Mouse (Mus musculus): ENCODE results near the gene Itga7. TPM values are rescaled to one million over a fixed set of nuclear protein-coding genes. Genes with fewer than 3 reads are reported as not detected.
"Not testable (repeated sequence)": the region's sequence is repeated elsewhere in the genome, so short reads cannot be mapped to it uniquely, and the experiment has no call there.

The Itga7 gene
- total RNA-seq, 4 experiments from 2014 or later = 63.3 to 69.0 (median 65.3) TPM

DNA sequence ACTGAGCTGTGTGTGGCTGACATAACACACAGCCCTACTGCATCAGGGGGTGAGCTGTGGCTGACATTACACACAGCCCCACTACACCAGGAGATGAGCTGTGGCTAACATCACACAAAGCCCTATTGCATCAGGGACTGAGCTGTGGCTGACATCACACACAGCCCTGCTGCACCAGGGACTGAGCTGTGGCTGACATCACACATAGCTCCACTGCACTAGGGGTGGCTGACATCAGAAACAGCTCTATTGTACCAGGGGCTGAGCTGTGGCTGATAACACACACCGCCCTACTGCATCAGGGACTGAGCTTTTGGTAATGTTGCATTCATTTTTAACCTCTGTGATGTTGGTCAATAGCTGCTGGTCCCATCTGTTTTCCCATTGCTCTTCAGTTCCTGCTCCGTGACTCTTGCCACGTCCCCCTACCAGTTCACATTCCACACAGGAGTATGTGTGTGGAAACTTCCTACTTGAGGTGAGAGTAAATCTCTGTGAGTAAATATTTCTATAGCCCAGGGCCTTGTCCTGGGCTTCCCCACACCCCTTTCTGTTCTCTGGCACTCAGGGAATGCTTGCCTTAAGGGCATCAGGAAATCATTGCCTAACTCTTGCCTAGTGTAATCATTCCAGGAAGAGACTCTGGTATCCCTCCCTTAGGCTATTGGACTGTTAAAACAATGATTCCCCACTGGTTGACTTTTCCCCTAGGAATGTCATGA lies 47.2 kb downstream of the Itga7 start:
- DNase-seq (ENCODE audit: low spot score in 2 of 2) = no peak

DNA sequence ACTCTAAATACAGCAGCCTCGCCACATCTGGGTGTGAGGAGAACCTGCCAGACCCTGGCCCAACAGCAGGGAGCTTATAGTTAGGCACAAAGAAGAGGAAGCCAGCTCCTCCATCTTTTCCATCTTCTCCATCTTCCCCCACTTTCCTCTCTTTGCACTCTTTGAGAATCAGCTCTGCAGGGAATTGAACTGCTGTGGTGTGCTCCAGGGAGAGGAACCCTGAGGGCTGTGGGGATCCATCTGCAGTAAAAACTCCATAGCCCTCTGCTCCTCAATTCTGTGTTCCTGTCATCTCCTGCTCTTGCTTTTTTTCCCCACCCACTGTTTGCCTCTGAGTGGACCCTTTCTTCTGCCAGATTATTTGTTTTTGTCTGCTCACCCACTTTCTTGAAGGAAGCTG lies 55.5 kb downstream of the Itga7 start, which contains the start of gene Olfr9:
TSS of gene Olfr9 (plus strand) at position 301 of the 400 bp plus-strand sequence.
- not testable (repeated sequence) for DNase-seq (ENCODE audit: low spot score in 2 of 2)

DNA sequence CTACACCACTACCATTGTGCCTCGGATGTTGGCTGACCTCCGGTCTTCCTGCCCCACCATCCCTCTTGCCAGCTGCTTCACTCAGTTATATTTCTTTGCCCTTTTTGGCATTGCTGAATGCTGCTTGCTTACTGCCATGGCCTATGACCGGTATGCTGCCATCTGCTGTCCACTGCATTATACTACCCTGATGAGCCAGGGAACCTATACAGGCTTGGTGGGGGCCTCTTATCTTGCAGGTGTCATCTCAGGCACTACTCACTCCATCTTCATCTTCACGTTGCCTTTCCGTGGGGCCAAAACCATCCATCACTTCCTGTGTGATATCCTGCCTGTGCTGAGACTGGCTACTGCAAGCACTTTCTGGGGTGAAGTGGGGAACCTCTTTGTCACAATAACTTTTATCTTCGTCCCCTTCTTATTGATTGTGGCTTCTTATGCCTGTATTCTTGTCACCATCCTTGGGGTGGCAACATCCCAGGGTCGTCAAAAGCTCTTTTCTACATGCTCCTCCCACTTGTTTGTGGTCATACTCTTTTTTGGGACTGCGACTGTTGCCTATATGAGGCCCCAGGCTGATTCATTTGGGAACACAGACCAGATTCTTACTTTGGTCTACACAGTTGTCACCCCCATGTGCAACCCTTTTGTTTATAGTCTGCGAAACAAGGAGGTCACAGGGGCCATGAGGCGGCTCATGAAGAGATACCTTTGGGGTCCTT lies 56.7 kb downstream of the Itga7 start:
- not testable (repeated sequence) for DNase-seq (ENCODE audit: low spot score in 2 of 2)

DNA sequence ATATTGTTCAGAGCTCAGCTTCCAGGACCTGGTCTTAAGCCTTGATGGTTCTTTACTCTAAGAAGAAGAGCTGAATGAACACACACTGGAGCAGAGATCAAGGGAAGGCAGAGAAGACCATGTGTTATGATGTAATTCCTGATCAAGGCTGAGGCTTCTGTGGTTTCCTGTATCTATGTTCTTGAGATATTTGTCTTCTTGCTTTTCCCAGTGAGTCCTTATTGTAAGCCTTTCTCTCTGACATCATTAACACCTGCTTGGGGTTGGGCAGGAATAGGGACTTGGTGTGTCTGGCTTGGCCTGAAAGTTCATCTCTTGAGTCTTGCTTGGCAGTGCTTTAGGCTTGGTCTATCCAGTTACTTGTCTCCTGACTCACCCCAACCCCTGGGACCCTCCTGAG lies 57.4 kb downstream of the Itga7 start:
- DNase-seq (ENCODE audit: low spot score in 2 of 2) = no peak

DNA sequence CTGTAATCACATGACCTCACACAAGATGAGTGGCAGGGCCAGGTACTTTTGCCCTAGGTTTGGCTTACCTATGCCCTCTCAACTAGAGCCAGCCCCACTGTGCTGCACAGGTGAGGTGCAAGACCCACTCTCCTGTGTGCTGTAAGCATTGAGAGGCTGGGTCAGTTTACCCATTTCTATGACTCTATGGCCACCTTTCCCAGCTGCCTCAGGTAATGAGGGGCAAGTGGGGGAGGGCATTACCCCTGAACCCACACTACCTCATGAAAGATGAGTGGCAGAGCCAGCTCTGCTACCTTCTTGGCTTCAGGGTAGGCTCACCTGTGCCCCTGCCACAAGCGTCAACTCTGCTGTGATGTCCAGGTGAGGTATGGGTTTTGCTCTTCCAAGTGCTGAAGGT lies 62.2 kb downstream of the Itga7 start:
- DNase-seq (ENCODE audit: low spot score in 2 of 2) = no peak

DNA sequence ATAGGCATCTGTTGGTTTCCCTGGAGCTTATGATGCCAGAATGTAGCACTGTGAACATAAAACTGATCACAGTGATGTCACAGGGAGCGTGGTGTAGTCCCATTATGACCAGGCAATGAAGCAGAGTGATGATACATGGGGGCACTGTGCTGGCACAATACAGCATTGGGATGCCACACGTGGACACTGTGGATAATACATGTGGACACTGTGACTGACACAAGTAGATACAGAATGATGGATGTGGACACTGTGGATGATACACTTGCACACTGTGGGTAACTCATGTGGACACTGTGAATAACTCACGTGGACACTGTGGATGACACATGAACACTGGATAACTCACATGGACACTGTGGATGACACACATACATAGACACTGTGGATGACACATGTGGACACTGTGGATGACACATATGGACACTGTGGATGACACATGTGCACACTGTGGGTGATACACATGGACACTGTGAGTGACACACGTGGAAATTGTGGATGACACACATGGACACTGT lies 63.0 kb downstream of the Itga7 start:
- DNase-seq (ENCODE audit: low spot score in 2 of 2) = no peak

DNA sequence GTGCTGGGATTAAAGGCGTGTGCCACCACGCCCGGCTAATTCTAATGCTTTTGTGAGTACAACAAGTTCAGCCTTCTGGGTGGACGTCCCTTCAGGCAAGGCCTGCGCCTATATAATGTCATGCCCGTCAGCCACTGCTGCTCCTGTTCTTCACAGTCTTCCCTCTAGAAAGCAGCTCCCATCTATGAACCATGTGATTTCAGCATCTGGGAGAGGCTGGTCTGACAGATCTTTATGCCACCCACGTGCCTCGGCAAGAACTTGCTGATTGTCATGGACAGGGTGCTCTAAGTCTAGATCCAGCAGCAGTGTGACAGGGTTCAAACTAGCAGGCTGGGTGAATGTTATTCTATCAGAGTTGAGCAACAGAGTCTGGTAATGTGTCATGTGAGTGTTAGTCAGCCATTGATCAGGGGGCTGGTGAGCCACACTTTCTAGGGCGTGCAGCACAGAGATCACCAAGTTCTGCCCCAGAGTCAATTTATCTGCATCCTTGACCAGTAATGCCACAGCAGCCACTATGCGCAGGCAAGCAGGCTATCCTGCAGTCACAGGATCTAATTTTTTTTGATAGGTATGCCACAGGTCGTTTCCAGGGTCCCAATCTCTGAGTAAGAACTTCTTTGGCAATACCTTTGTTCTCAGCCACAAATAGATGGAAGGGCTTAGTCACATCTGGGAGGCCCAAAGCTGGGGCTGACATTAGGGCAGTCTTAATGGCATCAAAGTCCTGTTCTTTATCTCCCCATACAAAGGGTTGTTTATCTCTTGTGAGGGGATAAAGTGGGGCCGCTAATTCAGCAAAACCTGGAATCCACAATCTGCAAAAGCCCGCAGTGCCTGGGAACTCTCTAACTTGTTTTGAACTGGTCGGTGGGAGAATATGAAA lies 70.7 kb downstream of the Itga7 start:
- DNase-seq (ENCODE audit: low spot score in 2 of 2) = no peak

Other genes with a start within 250 kb of the Itga7 start
- 100 to 1,000 TPM in 3 of 4 experiments, 10 to 100 TPM in 1; 97.0 to 103 (median 102) TPM for gene Rab5b, start 237.6 kb upstream of the Itga7 start, total RNA-seq (2022)
- under 1 TPM in 1 of 4 experiments, not detected in 3; 0.25 TPM for gene Pmel, start 229.6 kb upstream of the Itga7 start, total RNA-seq (2022)
- gene Cdk2, start 228.8 kb upstream of the Itga7 start, total RNA-seq (2022) = 1 to 10 TPM; 2.5 to 3.4 (median 2.6) TPM
- 10 to 100 TPM in 1 of 4 experiments, 1 to 10 TPM in 3; 7.5 to 10.0 (median 8.0) TPM for gene Dgka, start 189.0 kb upstream of the Itga7 start, total RNA-seq (2022)
- 10 to 100 TPM; 10.2 to 14.0 (median 11.9) TPM for gene Pym1, start 185.9 kb upstream of the Itga7 start, total RNA-seq (2022)
- 1 to 10 TPM in 3 of 4 experiments, under 1 TPM in 1; 0.46 to 1.4 (median 1.1) TPM for gene Mmp19, start 142.9 kb upstream of the Itga7 start, total RNA-seq (2022)
- 10 to 100 TPM; 23.5 to 27.2 (median 26.1) TPM for gene Dnajc14, start 129.8 kb upstream of the Itga7 start, total RNA-seq (2022)
- 1 to 10 TPM; 2.0 to 2.3 (median 2.2) TPM for gene Tmem198b, start 129.4 kb upstream of the Itga7 start, total RNA-seq (2022)
- 10 to 100 TPM; 20.0 to 29.0 (median 24.0) TPM for gene Sarnp, start 116.5 kb upstream of the Itga7 start, total RNA-seq (2022)
- gene Ormdl2, start 112.2 kb upstream of the Itga7 start, total RNA-seq (2022) = 1 to 10 TPM; 2.1 to 3.8 (median 2.7) TPM
- 1 to 10 TPM; 2.7 to 8.9 (median 5.9) TPM for gene Gdf11, start 42.1 kb upstream of the Itga7 start, total RNA-seq (2022)
- gene Cd63, start 32.8 kb upstream of the Itga7 start, total RNA-seq (2022) = 100 to 1,000 TPM; 136 to 170 (median 151) TPM
- gene Rdh5, start 10.9 kb upstream of the Itga7 start, total RNA-seq (2022) = 1 to 10 TPM; 3.1 to 4.2 (median 3.7) TPM
- gene Bloc1s1, start 9.8 kb upstream of the Itga7 start, total RNA-seq (2022) = 100 to 1,000 TPM; 119 to 153 (median 140) TPM
- gene Mettl7b, start 27.2 kb downstream of the Itga7 start, total RNA-seq (2022) = under 1 TPM in 1 of 4 experiments, not detected in 3; 0.32 TPM
- gene Olfr9, start 55.6 kb downstream of the Itga7 start, total RNA-seq (2022) = not detected
- not detected for gene Olfr763, start 77.0 kb downstream of the Itga7 start, total RNA-seq (2022)
- not detected for gene Olfr764-ps1, start 106.1 kb downstream of the Itga7 start, total RNA-seq (2022)
- not detected for gene Olfr765, start 116.2 kb downstream of the Itga7 start, total RNA-seq (2022)
- gene Olfr766-ps1, start 135.2 kb downstream of the Itga7 start, total RNA-seq (2022) = not detected
- not detected for gene Olfr767, start 149.1 kb downstream of the Itga7 start, total RNA-seq (2022)
- not detected for gene Olfr768, start 165.6 kb downstream of the Itga7 start, total RNA-seq (2022)
- not detected for gene Olfr769, start 184.0 kb downstream of the Itga7 start, total RNA-seq (2022)
- not detected for gene Olfr770, start 205.2 kb downstream of the Itga7 start, total RNA-seq (2022)
- not detected for gene Olfr771, start 230.9 kb downstream of the Itga7 start, total RNA-seq (2022)
- not detected for gene Olfr772, start 244.1 kb downstream of the Itga7 start, total RNA-seq (2022)

All from gastrocnemius, adult 8-10 months (tissue).